Mouse (Mus musculus): ENCODE measurements around the gene Zbtb16.

Zbtb16 gene

GRCm38 (mm10) chr9:48710355-48711295 is 125.4 kb downstream of the Zbtb16 start:
- CTCF ChIA-PET, result interaction anchor here in 1 of 4 experiments (0.6 kb wide), 1 partner anchor 68 kb away, joined by 3 read pairs; no protein-coding TSS in a partner anchor

GRCm38 (mm10) chr9:48707824-48708229 is 128.2 kb downstream of the Zbtb16 start:
- ChIA-PET CTCF (interaction anchor here in 1 of 4 experiments (0.6 kb wide), 1 partner anchor 63 kb away, joined by 4 read pairs; no protein-coding TSS in a partner anchor), POLR2A (interaction anchor here in 1 of 4 experiments (0.6 kb wide), 1 partner anchor 15 kb away, joined by 3 read pairs; no protein-coding TSS in a partner anchor)

More at GRCm38 (mm10) chr9:48710355-48711295, 125.4 kb downstream of the Zbtb16 start:
- POLR2A ChIA-PET, result interaction anchor here in 1 of 4 experiments (0.6 kb wide), 2 partner anchors 72 to 86 kb away, joined by 4 to 6 read pairs; no protein-coding TSS in a partner anchor

- POLR2A ChIA-PET, result interaction anchor here in 1 of 4 experiments (0.6 kb wide), 1 partner anchor 15 kb away, joined by 3 read pairs; no protein-coding TSS in a partner anchor
These were observed 128.7 kb downstream of the Zbtb16 start for GRCm38 (mm10) chr9:48707134-48707823.

GRCm38 (mm10) chr9:48701296-48701695 is 134.7 kb downstream of the Zbtb16 start:
- POLR2A ChIA-PET, result interaction anchor here in 1 of 4 experiments (0.7 kb wide), 1 partner anchor 77 kb away, joined by 3 read pairs; no protein-coding TSS in a partner anchor
- CTCF ChIA-PET, result interaction anchor here in 1 of 4 experiments (0.6 kb wide), 1 partner anchor 1748 kb away, joined by 3 read pairs; no protein-coding TSS in a partner anchor

More at GRCm38 (mm10) chr9:48707134-48707823, 128.7 kb downstream of the Zbtb16 start:
- CTCF ChIA-PET, result interaction anchor here in 1 of 4 experiments (0.6 kb wide), 1 partner anchor 62 kb away, joined by 4 read pairs; no protein-coding TSS in a partner anchor

- ChIA-PET POLR2A (interaction anchor here in 1 of 4 experiments (0.7 kb wide), 1 partner anchor 78 kb away, joined by 3 read pairs; no protein-coding TSS in a partner anchor), CTCF (interaction anchor here in 1 of 4 experiments (0.6 kb wide), 1 partner anchor 1748 kb away, joined by 3 read pairs; no protein-coding TSS in a partner anchor)
These were observed 135.2 kb downstream of the Zbtb16 start for GRCm38 (mm10) chr9:48700871-48701270.

- POLR2A ChIA-PET, result interaction anchor here in 1 of 4 experiments (0.6 kb wide), 1 partner anchor 164 kb away, joined by 3 read pairs; no protein-coding TSS in a partner anchor
- CTCF ChIA-PET, result no interaction called here
These were observed 138.6 kb downstream of the Zbtb16 start for GRCm38 (mm10) chr9:48697470-48697815.

GRCm38 (mm10) chr9:48696731-48697469 is 139.1 kb downstream of the Zbtb16 start:
- POLR2A ChIA-PET, result no interaction called here
- CTCF ChIA-PET, result interaction anchor here in 2 of 4 experiments (0.6 to 1.2 kb wide), 3 partner anchors 39 to 165 kb away, joined by 3 to 4 read pairs (median 3); no protein-coding TSS in a partner anchor

DNA sequence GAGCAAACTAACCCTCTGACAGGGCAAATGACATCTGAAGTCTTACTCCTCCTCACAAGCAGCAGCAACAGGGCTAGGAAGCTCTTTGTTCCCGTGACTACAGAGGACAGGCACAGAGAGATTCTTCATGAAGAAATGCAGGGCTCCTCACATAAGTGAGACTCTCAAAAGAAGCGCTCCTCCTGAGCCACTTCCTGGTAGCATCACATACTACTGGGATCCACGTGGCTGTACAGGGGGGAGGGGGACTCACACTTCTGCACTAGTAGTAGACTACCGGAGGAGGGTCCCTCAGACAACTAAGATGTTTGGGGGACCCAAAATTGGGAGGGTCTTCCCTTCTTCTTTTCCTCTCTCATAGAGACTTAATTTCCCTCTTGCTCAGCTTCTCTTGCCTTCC is 139.7 kb downstream of the Zbtb16 start:
- ChIA-PET POLR2A (no interaction called here), CTCF (interaction anchor here in 2 of 4 experiments (0.6 to 1.4 kb wide), 4 partner anchors 39 to 164 kb away, joined by 3 to 4 read pairs (median 3); no protein-coding TSS in a partner anchor)

GRCm38 (mm10) chr9:48695796-48696195 is 140.2 kb downstream of the Zbtb16 start:
- POLR2A ChIA-PET, result no interaction called here
- CTCF ChIA-PET, result interaction anchor here in 1 of 4 experiments (1.2 to 1.4 kb wide), 2 partner anchors 84 to 164 kb away, joined by 3 read pairs; no protein-coding TSS in a partner anchor

DNA sequence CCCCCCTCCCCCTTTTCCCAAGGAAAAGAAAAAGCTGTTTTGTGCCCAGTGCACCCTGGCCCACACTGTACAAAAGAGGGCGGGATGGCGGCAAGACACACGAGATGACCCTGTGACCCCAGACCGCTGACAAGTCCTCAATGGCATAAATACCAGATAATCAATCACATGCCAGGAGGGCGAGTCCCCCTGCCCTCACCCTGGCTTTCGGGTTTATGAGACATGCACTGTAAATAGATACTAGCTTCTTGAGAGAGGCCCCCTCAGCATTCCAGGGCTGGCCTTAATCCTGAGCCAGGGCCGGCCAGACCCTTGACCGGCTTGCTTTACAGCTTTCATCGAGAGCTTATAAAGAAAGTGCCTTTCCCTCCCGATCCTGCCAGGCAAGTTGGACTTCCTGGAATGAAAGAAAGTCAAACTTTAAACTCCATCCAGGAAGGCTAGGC is 141.4 kb downstream of the Zbtb16 start:
- POLR2A ChIA-PET, result interaction anchor here in 1 of 4 experiments (0.7 kb wide), 1 partner anchor 216 kb away, joined by 3 read pairs; the partner anchor contains the start of gene Htr3a
- CTCF ChIA-PET, result interaction anchor here (0.5 to 1.6 kb wide), 5 partner anchors 117 to 1712 kb away, joined by 3 to 5 read pairs (median 4); no protein-coding TSS in a partner anchor

GRCm38 (mm10) chr9:48693696-48694095 is 142.3 kb downstream of the Zbtb16 start:
- POLR2A ChIA-PET, result interaction anchor here in 1 of 4 experiments (0.7 to 1.2 kb wide), 2 partner anchors 10 to 217 kb away, joined by 3 read pairs; partner anchors contain the start of gene Htr3a
- CTCF ChIA-PET, result interaction anchor here in 3 of 4 experiments (0.6 to 1.6 kb wide), 4 partner anchors 167 to 1310 kb away, joined by 3 to 5 read pairs (median 4); no protein-coding TSS in a partner anchor

DNA sequence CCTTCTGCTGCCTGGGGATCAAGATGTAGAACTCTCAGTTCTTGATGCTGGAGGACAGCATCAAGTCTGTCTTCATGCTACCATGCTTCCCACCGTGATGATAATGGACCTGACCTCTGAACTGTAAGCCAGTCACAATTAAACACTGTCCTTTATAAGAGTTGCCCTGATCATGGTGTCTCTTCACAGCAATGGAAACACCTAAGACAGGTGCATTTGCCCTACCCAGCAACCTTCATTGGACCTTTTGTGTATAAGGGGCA is 146.4 kb downstream of the Zbtb16 start:
- CTCF ChIA-PET, result no interaction called here
- POLR2A ChIA-PET, result no interaction called here

DNA sequence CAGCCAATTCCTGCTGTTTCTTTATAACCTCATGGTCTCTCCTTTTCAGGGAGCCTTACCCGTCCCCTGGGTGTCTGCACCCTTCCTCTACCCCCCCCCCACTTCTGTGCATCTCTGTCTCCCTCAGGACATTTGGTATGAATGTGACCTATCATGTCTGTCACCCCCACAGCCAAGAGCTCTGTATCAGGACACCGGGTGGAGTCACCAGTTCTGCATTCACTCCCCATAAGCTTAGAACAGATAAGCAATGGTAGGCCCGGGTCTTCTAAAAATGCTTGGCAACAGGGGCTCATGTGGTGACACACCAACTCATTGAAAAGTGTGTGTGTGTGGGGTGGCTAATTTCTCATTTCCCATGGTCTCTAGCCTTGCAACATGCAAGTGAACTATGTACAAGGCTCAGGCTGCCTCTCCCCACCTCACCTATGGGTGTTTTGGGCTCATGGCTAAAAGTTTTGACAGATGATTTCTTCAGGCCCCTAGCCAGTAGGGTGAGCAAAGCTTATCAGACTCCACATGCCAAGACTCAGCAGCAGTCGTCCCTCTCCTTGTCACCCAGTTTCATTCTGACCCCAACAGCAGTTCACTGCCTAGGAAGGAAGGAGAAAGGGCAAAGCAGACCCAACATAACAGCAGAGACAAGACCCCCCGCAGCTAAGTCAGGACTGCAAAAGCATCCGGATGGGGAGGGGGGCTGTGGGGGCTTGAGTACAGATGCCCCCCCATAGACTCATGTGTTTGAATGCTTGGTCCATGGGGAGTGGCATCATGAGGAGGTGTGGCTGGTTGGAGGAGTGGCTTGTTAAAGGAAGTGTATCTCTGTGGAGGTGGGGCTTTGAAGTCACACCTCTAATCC is 146.9 kb downstream of the Zbtb16 start:
- POLR2A ChIA-PET, result interaction anchor here in 1 of 4 experiments (0.6 kb wide), 1 partner anchor 1434 kb away, joined by 3 read pairs; no protein-coding TSS in a partner anchor

DNA sequence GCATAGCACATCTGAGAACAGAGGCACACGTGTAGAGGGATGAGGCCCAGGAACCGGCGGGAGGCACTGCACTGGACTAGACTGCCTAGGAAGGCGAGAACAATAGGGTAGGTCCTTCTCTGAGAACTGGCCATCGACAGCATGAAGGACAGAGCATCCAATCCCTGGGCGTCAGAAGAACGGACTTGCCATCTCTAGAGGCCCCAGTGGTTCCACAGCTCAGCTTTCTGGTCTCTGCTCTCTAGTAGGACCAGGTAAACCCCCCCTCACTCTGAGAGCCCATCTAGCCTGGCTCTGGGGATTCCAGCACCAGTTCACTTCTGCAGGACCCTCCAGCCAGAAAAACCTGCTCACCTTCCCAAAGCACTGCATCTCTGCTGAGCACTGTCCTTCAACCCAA is 148.1 kb downstream of the Zbtb16 start:
- ChIA-PET POLR2A (no interaction called here), CTCF (interaction anchor here in 1 of 4 experiments (0.5 kb wide), 1 partner anchor 40 kb away, joined by 4 read pairs; no protein-coding TSS in a partner anchor)

More for the DNA sequence above, 146.9 kb downstream of the Zbtb16 start:
- CTCF ChIA-PET, result no interaction called here

DNA sequence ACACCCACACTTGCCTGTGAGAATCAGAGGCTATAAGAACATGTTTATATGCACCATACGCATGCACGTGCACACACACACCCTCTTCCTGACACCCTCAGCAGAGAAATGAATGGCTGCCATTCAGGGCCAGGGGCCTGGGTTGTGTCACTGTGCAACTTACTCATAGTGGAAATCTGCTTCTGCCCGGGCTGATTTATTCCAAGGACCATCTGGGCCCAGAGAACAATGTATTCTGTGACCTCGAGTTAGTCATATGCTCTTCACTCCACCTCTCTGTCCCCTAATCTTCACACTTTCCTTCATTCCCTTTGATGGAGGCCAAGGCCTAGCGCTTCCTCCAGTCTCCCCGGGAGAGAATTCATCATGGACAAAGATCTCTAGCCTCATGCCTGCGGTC is 150.3 kb downstream of the Zbtb16 start:
- ChIA-PET CTCF (no interaction called here), POLR2A (interaction anchor here in 1 of 4 experiments (0.7 kb wide), 1 partner anchor 676 kb away, joined by 3 read pairs; no protein-coding TSS in a partner anchor)

- CTCF ChIA-PET, result no interaction called here
- POLR2A ChIA-PET, result interaction anchor here in 1 of 4 experiments (0.9 to 1.2 kb wide), 2 partner anchors 9 to 203 kb away, joined by 3 to 5 read pairs; partner anchors contain the start of gene Rexo2
These were observed 151.9 kb downstream of the Zbtb16 start for GRCm38 (mm10) chr9:48684144-48684543.

DNA sequence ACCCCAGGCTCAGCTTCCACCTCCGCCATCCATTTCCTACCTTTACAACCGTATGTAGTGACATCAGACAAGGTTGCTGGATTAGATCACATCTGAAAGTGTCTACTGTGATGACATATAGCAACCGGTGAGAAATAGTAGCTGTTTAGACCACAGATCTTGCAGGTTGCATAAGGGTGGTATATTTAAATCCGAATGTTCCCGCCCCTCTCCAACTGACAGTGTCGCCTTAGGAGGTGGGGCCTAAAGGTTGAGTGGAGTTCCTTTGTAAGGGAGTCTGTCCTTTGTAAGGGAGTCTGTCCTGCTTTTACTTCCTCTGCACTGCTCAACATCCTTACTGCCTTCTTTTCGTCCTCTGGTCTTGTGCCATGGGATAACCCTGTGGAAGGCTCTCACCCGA is 154.8 kb downstream of the Zbtb16 start:
- POLR2A ChIA-PET, result interaction anchor here in 1 of 4 experiments (1.3 kb wide), 1 partner anchor 11 kb away, joined by 3 read pairs; no protein-coding TSS in a partner anchor
- CTCF ChIA-PET, result no interaction called here

Data from embryonic stem cell, embryonic (primary cell).